Mouse (Mus musculus) cerebellum, postnatal 4 days (tissue): Measurements from ENCODE around the gene Lhx4.
A peak's percentile ranks its signal among the peaks of the same experiment; 100 is the strongest.

Experiments used
- DNase-seq, 2 experiments: peaks; one replicate each; pipeline ENCODE4 v3.0.0; 2022; ENCODE audit warnings: low spot score in 2 of 2, mixed read lengths in 1 of 2

The Lhx4 gene

DNA sequence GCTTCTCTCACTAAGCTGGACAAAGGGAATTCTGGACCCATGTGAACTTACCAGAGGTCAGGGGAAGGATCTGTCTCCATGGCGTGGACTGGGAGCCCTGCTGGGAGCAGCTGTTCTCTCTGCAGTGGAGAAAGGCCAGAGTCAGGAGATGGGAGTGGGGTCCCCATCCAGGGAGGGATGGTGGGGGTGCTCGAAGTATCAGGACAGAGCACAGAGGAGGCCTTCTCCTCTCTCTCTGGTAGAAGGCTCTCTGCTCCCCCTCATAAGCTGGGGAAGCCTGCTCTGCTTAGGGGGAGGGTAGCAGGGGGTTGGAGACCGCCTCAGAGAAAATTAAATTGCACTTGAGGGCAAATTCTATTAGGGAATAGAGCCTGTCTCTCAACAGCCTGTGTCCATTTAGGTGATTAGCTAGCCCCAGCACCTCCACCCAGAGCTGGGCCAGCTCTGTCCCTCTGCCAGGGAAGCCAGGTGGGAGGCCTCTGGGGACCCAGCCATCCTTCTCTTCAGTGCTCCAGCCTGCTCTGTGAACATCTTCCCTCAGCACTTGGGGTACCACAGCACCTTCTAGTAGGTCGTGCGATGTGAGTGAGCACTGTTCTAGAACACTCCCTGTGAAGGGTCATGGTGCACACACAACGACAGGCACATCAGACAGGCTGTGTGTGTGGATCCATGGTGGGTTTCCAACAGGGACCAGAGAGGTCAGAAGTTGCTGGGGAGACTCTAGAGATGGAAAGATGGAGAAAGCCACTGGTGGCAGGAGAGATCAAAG lies at the start of gene Lhx4:
Lhx4 (minus strand) TSS at position 201 of the 772 bp plus-strand sequence.
- no peak for DNase-seq

DNA sequence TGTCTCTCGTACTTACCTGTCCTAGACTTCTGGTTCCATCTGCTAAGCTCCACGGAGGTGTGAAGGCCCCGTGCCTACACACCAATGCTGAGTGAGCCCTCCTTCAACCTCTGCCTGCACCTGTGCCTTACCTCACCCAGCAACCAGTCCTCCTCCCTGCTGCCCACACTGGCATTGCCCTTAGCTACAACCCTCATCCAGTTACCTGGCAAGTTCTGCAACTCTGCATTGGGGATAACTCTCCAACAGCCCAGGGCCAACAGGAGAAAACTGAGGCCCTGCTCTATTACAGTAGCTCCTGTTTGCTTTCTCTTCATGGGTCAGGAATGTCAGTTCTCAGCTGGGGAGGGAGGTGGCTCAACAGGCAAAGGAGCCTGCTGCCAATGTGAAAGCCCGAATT lies 46.5 kb upstream of the Lhx4 start:
- no peak for DNase-seq

- DNase-seq: no peak
Observed at GRCm38 (mm10) chr1:155797425-155797824, 45.9 kb upstream of the Lhx4 start.

DNA sequence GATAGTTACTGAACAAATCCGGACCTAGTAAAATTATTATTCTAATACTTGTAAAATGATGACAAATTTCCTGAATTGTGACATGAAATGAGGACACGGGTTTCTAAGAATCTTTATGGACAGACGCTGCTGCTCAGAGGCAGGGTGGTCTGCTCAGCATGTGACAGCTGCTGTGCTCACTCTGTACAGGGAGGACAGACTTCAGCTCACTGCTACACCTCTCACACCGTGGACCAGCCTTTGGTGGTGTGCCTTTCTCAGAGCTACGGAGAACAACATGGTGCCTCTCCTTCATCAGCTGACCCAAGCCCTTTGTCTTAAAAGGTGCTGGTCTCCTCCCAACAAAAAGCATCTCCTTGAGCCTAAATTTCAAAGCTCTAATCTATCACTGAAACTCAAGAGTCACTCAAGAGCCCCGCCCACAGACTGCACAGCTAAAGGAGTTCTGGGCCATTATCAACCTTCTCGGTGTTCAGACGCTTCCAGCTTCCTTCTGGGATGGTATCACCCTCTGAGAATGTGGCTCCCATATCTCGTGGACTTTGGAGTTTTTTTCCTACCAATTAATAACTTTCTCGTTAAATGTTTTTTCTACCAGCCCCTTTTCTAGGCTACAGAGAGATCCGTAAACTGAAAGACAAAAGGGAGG lies 45.4 kb upstream of the Lhx4 start:
- no peak for DNase-seq

- DNase-seq: no peak
Observed at GRCm38 (mm10) chr1:155795791-155796233, 44.3 kb upstream of the Lhx4 start.

DNA sequence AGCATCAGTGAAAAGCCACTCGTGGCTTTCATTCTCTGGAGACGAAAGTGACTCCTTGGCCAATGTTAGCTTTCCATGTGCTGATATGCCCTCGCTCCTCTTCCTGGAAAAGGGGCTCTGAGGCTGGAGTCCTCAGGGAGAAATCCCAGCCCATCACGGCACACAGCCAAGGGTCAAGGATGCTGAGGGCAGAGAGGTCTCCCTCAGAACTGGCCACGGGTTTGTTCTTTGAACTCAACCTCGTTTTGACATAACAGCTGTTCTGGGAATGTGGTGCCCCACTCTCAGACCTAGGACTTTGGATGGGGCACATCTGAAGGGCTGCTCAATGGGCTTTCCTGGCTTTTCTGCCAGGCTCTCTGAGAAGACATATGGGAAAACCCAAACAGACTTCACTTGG lies 43.4 kb upstream of the Lhx4 start:
- DNase-seq: no peak

DNA sequence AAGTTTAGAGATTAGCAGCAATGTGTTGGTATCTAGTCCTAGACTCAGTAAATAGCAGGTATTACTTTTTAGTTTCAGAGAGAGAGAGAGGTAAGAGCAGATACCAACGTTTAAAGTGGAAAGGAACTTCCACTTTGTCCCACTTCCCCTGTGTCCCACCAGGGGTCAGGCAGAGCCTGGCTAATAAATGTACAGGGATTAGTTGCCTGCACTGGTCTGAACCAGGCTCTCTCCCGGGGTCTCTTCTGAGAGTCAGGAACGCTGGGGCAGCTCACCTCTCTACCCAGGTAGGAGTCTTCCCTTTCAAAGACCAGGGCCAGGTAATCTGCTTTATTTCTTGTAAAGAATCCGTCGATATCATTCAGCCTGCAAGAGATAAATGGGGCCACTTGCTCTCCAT lies 40.4 kb upstream of the Lhx4 start:
- DNase-seq: peak in 1 of 2 experiments; percentile 31

DNA sequence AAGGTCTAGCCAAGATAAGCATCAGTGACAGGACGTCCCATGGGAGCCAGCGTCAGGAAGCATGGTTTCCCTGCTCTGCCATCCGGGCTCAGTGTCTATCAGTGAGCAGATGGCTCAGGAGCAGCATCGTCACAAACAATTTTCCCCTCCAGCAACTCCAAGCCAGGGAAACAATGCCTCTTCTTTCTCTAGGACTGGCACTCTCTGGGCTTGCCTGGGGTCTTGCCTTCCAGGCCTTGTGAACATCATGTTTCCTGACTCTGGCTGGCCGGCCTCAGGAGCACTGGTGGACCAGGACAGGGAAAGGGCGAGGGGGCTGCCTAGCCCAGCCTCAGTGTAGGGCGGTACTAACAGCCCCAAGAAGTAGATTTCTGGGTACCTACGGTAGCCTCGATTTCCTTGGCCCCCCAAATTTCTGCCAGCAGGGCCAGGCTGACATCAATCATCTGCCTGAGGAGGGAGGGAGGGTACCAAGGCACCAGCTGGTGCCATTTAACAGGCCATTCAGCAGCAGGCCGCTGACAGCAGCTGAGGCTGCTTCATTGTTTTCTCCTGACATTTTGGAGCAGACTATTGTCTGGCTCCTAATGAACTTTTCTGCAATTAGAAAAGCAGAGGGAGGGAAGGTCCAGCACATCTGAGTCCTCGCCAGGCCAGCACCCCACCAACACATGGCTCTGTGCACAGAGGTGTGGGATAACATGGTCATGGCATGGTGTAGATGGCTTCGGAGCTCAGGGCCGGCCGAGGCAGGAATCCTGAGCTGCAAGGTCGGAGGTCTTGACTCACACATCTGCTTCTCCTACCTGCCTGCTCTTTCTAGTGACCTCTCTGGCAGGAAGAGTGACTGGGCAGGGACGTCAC lies 38.9 kb upstream of the Lhx4 start:
- peak in 1 of 2 experiments; percentile 44 for DNase-seq

DNA sequence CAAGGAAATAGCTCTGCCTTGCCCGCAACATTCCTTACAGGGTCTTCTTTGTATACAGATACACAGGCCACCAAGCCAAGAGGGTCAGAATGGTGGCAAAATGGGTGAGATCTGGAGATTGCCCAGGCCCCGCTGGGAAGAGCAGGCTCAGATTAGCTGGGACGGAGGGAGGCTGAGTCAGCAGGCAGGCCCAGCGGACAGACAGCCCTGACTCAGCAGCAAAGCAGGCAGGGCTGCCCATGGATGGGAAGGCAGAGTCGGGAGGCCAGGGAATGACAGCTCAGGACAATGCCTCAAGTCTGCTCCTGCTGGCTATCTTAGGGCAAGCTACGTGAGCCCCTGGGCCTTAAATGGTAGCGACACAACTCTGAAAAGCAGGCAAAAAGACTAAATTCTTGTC lies 34.4 kb upstream of the Lhx4 start:
- no peak for DNase-seq

DNA sequence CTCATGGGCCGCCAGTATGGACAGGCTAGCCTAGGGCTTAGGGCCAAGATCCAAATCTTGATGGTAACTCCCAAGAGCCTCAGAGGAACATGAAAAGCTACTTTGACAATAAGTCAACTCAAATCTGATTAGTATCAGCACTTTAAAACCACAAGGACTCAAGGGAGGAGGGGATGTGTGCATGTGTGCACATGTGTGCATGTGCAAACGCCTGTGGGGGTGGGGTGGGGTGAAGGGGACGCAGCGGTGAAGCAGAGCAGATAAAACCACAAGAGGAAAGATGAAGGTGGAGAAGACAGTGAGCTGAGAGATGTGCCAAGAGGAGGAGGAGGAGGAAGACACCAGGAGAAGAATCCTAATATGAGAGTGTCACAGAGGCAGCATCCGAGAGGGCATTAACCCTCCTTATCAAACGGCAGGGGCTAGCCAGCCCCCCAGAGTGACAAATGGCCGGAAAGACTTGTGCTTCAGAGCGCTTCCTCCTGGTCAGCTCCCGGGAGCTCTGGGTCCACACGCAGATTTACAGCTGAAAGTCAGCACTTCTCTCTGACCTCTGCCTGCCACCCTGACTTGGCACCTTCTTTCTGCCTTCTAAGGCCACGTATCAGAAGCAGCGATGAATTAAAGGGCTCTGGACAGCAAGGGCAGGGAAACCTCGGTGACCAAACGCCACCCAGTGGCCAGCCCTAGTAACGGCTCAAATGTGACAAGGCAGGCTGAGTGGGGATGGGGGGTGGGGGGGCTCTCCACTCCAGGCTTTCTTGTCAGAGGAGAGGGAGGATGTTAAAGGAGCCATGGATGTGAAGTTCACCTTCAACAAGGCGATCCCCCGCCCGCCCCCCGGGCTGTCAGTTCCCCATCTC lies 33.1 kb upstream of the Lhx4 start:
- DNase-seq: peak in 1 of 2 experiments; percentile 73

- no peak for DNase-seq
Observed at GRCm38 (mm10) chr1:155782382-155782781, 30.9 kb upstream of the Lhx4 start.

DNA sequence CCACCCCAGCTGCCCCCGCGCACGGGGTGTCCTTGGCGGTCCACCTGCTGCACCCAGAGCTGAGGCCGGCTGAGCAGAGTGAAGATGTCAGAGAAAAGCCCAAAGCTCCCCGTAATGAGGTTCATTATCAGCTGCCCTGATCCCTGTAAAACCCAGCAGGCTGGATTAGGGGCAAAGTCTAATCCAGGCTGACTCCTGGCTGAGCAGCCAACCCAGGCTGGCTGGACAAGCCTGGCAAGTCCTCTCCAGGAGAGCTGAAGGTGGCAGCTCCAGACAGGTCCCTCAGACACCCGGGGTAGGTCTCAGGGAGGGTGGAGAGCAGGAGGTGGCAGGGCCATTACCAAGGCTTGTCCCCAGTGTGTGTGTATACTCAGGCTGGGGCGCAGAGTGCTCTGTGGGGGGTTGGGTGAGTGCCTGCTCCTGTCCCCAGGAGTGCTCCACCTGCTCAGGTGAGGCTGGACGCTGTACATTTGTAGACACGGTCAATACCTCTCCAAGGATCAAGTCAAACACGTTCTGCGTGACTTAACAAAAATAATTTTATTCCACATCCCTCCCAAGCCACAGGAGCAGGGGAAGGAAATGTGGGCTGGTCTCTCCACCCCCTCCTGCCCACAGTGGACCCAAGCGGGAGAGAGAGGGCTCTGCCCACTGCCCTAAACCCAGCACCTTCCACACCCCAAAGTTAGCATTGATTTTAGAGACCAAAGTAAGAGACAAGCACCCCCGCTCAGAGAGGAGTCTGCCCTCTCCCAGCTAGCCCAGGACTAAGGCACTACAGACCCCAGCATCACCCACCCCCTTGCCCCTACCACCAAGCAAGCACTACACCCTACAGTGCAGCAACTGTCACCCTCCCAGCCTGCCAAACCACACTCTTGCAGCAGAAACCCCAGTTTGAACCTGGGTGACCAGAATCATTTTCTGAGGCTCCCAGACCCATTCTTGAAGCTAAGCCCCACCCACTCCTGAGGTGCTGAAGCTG lies 26.4 kb upstream of the Lhx4 start:
- no peak for DNase-seq

DNA sequence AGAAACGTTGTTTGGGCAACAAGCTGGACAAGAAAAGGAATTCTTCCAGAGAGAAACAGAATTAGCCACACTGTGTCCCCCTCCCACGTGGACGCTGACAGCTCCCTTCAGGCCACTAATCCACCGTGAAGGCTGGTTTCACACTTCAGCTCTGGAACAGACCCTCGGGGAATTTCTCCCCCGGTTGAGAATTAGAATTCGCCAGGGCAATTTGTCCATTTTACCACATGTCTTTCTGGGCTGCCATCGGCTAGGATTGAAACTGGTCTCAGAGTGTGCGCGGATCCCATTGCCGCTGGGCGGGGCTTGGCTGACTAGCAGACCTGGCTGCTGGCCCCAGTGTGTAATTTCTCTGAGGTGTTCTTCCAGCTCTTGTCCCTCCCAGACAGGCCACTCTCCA lies 7.7 kb upstream of the Lhx4 start:
- peak; percentile 24 to 57 for DNase-seq

- DNase-seq: no peak
Observed at GRCm38 (mm10) chr1:155758711-155759110, 7.2 kb upstream of the Lhx4 start.

- DNase-seq: peak in 1 of 2 experiments; percentile 35
Observed at GRCm38 (mm10) chr1:155757621-155758020, 6.1 kb upstream of the Lhx4 start.

DNA sequence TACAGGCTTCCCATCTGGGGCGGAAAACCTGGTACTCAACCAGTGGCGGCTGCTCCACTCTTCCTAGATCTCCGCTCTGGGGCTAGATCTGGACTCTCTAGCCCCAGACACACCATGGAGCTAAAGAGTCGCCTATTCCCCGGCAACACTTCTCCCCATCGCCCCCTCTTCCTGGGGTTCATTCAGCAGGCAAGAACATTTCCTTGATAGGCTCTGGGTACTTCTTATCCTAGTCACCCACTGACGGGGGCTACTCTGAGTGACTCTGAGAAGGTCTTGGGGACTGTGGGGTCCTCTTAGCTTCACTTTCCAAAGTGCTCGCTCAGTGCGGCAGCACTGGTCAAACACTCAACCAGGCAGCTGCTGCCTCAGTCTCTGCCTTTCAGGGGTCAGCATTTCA lies 1.9 kb upstream of the Lhx4 start:
- DNase-seq: no peak

- no peak for DNase-seq
Observed at GRCm38 (mm10) chr1:155750517-155751178, 836 bp downstream of the Lhx4 start.

DNA sequence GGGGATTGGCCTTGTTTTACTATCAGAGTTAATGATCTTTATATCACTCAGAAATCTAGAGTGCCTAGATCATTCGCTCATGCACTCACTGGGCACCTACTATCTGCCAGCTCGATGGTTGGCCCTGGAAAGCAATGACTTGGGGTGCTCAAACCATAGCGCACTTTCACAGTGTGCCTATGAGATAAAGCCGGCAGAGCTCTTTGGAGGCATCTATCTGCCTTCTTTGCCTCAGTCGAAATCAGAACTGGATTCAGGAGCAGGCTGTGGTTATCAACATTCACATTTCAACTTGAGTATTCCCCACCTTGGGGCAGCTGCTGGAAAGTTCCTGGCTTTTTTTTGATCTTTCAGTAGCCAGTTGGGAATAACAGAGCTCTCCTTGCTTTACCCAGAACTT lies 3.6 kb downstream of the Lhx4 start:
- no peak for DNase-seq

GRCm38 (mm10) chr1:155747011-155747410 lies 4.5 kb downstream of the Lhx4 start:
- DNase-seq: no peak
